Mouse (Mus musculus): ENCODE data around the gene Basp1. TPM values are rescaled to one million over a fixed set of nuclear protein-coding genes. Genes with fewer than 3 reads are reported as not detected.
A peak's percentile ranks its signal among the peaks of the same experiment; 100 is the strongest.

Gene Basp1
- polyA plus RNA-seq, 1 experiment from 2014 or later = 57.0 TPM

GRCm38 (mm10) chr15:25392525-25393099 lies 21.0 kb downstream of the Basp1 start:
- Histone ChIP-seq H3K4me1 (ENCODE audit: control insufficient read depth, insufficient read depth, low read length) (peaks cover 11% of the 10 kb centered on the region; the same call in 1 of the 2 replicates), H3K4me2 (ENCODE audit: low read depth, low read length) (no peak overlapping the region), H3K9me3 (ENCODE audit: control insufficient read depth, low read length) (no peaks in the 10 kb centered on the region), H3K27me3 (replicated peaks; ENCODE audit: control insufficient read depth, insufficient read depth, low read length) (no peaks in the 10 kb centered on the region), H3K27ac (replicated peaks; ENCODE audit: low read depth, low read length) (no peak overlapping the region), H3K4me3 (ENCODE audit: low read depth, low read length) (no peak overlapping the region), H3K36me3 (ENCODE audit: control insufficient read depth, insufficient read depth, low read length) (peaks cover 17% of the 10 kb centered on the region; the same call in 1 of the 2 replicates), H3K9ac (ENCODE audit: low read depth, low read length) (no peak overlapping the region)
- DNase-seq (ENCODE audit: low spot score) = no peak
- WGBS = 62% methylated on average over 4 of the region's 4 CpGs
- no peak for ATAC-seq (ENCODE audit: low read depth)

GRCm38 (mm10) chr15:25391210-25391609 lies 22.4 kb downstream of the Basp1 start:
- no peak overlapping the region for H3K9ac ChIP-seq (ENCODE audit: low read depth, low read length)
- no peaks in the 10 kb centered on the region for H3K9me3 ChIP-seq (ENCODE audit: control insufficient read depth, low read length)
- H3K4me1 ChIP-seq (ENCODE audit: control insufficient read depth, insufficient read depth, low read length) = peaks cover 9% of the 10 kb centered on the region; the same call in 1 of the 2 replicates
- H3K36me3 ChIP-seq (ENCODE audit: control insufficient read depth, insufficient read depth, low read length) = peaks cover 22% of the 10 kb centered on the region
- no peaks in the 10 kb centered on the region for H3K27me3 ChIP-seq (replicated peaks; ENCODE audit: control insufficient read depth, insufficient read depth, low read length)
- no peak overlapping the region for H3K4me3 ChIP-seq (ENCODE audit: low read depth, low read length)
- 87% methylated on average over 5 of the region's 5 CpGs for WGBS
- no peak overlapping the region for H3K4me2 ChIP-seq (ENCODE audit: low read depth, low read length)
- DNase-seq (ENCODE audit: low spot score) = no peak
- H3K27ac ChIP-seq (replicated peaks; ENCODE audit: low read depth, low read length) = no peak overlapping the region
- no peak for ATAC-seq (ENCODE audit: low read depth)

GRCm38 (mm10) chr15:25387572-25387971 lies 26.0 kb downstream of the Basp1 start:
- Histone ChIP-seq H3K9me3 (ENCODE audit: control insufficient read depth, low read length) (no peaks in the 10 kb centered on the region), H3K9ac (ENCODE audit: low read depth, low read length) (no peak overlapping the region), H3K4me2 (ENCODE audit: low read depth, low read length) (no peak overlapping the region), H3K4me3 (ENCODE audit: low read depth, low read length) (no peak overlapping the region), H3K36me3 (ENCODE audit: control insufficient read depth, insufficient read depth, low read length) (peaks cover 37% of the 10 kb centered on the region), H3K27me3 (replicated peaks; ENCODE audit: control insufficient read depth, insufficient read depth, low read length) (no peaks in the 10 kb centered on the region), H3K4me1 (ENCODE audit: control insufficient read depth, insufficient read depth, low read length) (peaks cover under 1% of the 10 kb centered on the region; the same call in 1 of the 2 replicates), H3K27ac (replicated peaks; ENCODE audit: low read depth, low read length) (no peak overlapping the region)
- DNase-seq (ENCODE audit: low spot score) (no peak), ATAC-seq (ENCODE audit: low read depth) (peak; percentile 10; the same call in 1 of the 2 replicates)
- WGBS = 74% methylated on average over 6 of the region's 6 CpGs

- WGBS = 83% methylated on average over 5 of the region's 5 CpGs
- Histone ChIP-seq H3K4me1 (ENCODE audit: control insufficient read depth, insufficient read depth, low read length) (no peaks in the 10 kb centered on the region), H3K27ac (replicated peaks; ENCODE audit: low read depth, low read length) (no peak overlapping the region)
These were observed 33.5 kb downstream of the Basp1 start for GRCm38 (mm10) chr15:25380051-25380450.

GRCm38 (mm10) chr15:25378707-25379106 lies 34.9 kb downstream of the Basp1 start:
- no peak overlapping the region for H3K9ac ChIP-seq (ENCODE audit: low read depth, low read length)
- 0 out of 2 replicates have a peak, but pooled peaks cover 3% of the 10 kb centered on the region for H3K4me1 ChIP-seq (ENCODE audit: control insufficient read depth, insufficient read depth, low read length)
- WGBS = 87% methylated on average over 8 of the region's 8 CpGs
- no peaks in the 10 kb centered on the region for H3K27me3 ChIP-seq (replicated peaks; ENCODE audit: control insufficient read depth, insufficient read depth, low read length)
- peaks cover 24% of the 10 kb centered on the region for H3K36me3 ChIP-seq (ENCODE audit: control insufficient read depth, insufficient read depth, low read length)
- DNase-seq (ENCODE audit: low spot score) (no peak), ATAC-seq (ENCODE audit: low read depth) (no peak)
- H3K4me2 ChIP-seq (ENCODE audit: low read depth, low read length) = no peak overlapping the region
- H3K4me3 ChIP-seq (ENCODE audit: low read depth, low read length) = no peak overlapping the region
- no peaks in the 10 kb centered on the region for H3K9me3 ChIP-seq (ENCODE audit: control insufficient read depth, low read length)
- H3K27ac ChIP-seq (replicated peaks; ENCODE audit: low read depth, low read length) = no peak overlapping the region

More at GRCm38 (mm10) chr15:25380051-25380450, 33.5 kb downstream of the Basp1 start:
- Histone ChIP-seq H3K4me3 (ENCODE audit: low read depth, low read length) (no peak overlapping the region), H3K9me3 (ENCODE audit: control insufficient read depth, low read length) (no peaks in the 10 kb centered on the region), H3K27me3 (replicated peaks; ENCODE audit: control insufficient read depth, insufficient read depth, low read length) (no peaks in the 10 kb centered on the region), H3K36me3 (ENCODE audit: control insufficient read depth, insufficient read depth, low read length) (peaks cover 27% of the 10 kb centered on the region), H3K9ac (ENCODE audit: low read depth, low read length) (no peak overlapping the region), H3K4me2 (ENCODE audit: low read depth, low read length) (no peak overlapping the region)
- no peak for ATAC-seq (ENCODE audit: low read depth)
- no peak for DNase-seq (ENCODE audit: low spot score)

- no peaks in the 10 kb centered on the region for H3K9me3 ChIP-seq (ENCODE audit: control insufficient read depth, low read length)
- H3K27ac ChIP-seq (replicated peaks; ENCODE audit: low read depth, low read length) = no peak overlapping the region
- H3K36me3 ChIP-seq (ENCODE audit: control insufficient read depth, insufficient read depth, low read length) = peaks cover 8% of the 10 kb centered on the region; the same call in 1 of the 2 replicates
- no peak overlapping the region for H3K4me3 ChIP-seq (ENCODE audit: low read depth, low read length)
- H3K27me3 ChIP-seq (replicated peaks; ENCODE audit: control insufficient read depth, insufficient read depth, low read length) = no peaks in the 10 kb centered on the region
- H3K4me1 ChIP-seq (ENCODE audit: control insufficient read depth, insufficient read depth, low read length) = peaks cover 8% of the 10 kb centered on the region; the same call in 1 of the 2 replicates
- no peak overlapping the region for H3K9ac ChIP-seq (ENCODE audit: low read depth, low read length)
- no peak for DNase-seq (ENCODE audit: low spot score)
- H3K4me2 ChIP-seq (ENCODE audit: low read depth, low read length) = no peak overlapping the region
- 51% methylated on average over 3 of the region's 3 CpGs for WGBS
- ATAC-seq (ENCODE audit: low read depth) = peak; percentile 27; the same call in 1 of the 2 replicates
These were observed 36.6 kb downstream of the Basp1 start for GRCm38 (mm10) chr15:25376914-25377313.

GRCm38 (mm10) chr15:25373486-25373885 lies 40.1 kb downstream of the Basp1 start:
- no peak for ATAC-seq (ENCODE audit: low read depth)
- Histone ChIP-seq H3K4me2 (ENCODE audit: low read depth, low read length) (no peak overlapping the region), H3K27me3 (replicated peaks; ENCODE audit: control insufficient read depth, insufficient read depth, low read length) (no peaks in the 10 kb centered on the region), H3K9me3 (ENCODE audit: control insufficient read depth, low read length) (no peaks in the 10 kb centered on the region), H3K4me3 (ENCODE audit: low read depth, low read length) (no peak overlapping the region), H3K9ac (ENCODE audit: low read depth, low read length) (no peak overlapping the region), H3K4me1 (ENCODE audit: control insufficient read depth, insufficient read depth, low read length) (peaks cover 16% of the 10 kb centered on the region; the same call in 1 of the 2 replicates), H3K36me3 (ENCODE audit: control insufficient read depth, insufficient read depth, low read length) (0 out of 2 replicates have a peak, but pooled peaks cover 3% of the 10 kb centered on the region), H3K27ac (replicated peaks; ENCODE audit: low read depth, low read length) (no peak overlapping the region)
- WGBS = 69% methylated on average over 3 of the region's 3 CpGs
- DNase-seq (ENCODE audit: low spot score) = no peak

- H3K4me1 ChIP-seq (ENCODE audit: control insufficient read depth, insufficient read depth, low read length) = peaks cover 19% of the 10 kb centered on the region; the same call in 1 of the 2 replicates
- ATAC-seq (ENCODE audit: low read depth) = no peak
These were observed 44.0 kb downstream of the Basp1 start for GRCm38 (mm10) chr15:25369522-25369921.

GRCm38 (mm10) chr15:25365503-25365902 lies 48.1 kb downstream of the Basp1 start:
- no peaks in the 10 kb centered on the region for H3K27me3 ChIP-seq (replicated peaks; ENCODE audit: control insufficient read depth, insufficient read depth, low read length)
- DNase-seq (ENCODE audit: low spot score) (no peak), ATAC-seq (ENCODE audit: low read depth) (no peak)
- H3K4me1 ChIP-seq (ENCODE audit: control insufficient read depth, insufficient read depth, low read length) = peaks cover 20% of the 10 kb centered on the region; the same call in 1 of the 2 replicates
- 41% methylated on average over 5 of the region's 5 CpGs for WGBS
- H3K9me3 ChIP-seq (ENCODE audit: control insufficient read depth, low read length) = no peaks in the 10 kb centered on the region
- no peak overlapping the region for H3K4me2 ChIP-seq (ENCODE audit: low read depth, low read length)
- H3K27ac ChIP-seq (replicated peaks; ENCODE audit: low read depth, low read length) = no peak overlapping the region
- no peak overlapping the region for H3K9ac ChIP-seq (ENCODE audit: low read depth, low read length)
- H3K4me3 ChIP-seq (ENCODE audit: low read depth, low read length) = no peak overlapping the region
- H3K36me3 ChIP-seq (ENCODE audit: control insufficient read depth, insufficient read depth, low read length) = peaks cover 16% of the 10 kb centered on the region

More at GRCm38 (mm10) chr15:25369522-25369921, 44.0 kb downstream of the Basp1 start:
- Histone ChIP-seq H3K4me3 (ENCODE audit: low read depth, low read length) (no peak overlapping the region), H3K27ac (replicated peaks; ENCODE audit: low read depth, low read length) (no peak overlapping the region), H3K4me2 (ENCODE audit: low read depth, low read length) (no peak overlapping the region), H3K9ac (ENCODE audit: low read depth, low read length) (no peak overlapping the region), H3K9me3 (ENCODE audit: control insufficient read depth, low read length) (no peaks in the 10 kb centered on the region), H3K27me3 (replicated peaks; ENCODE audit: control insufficient read depth, insufficient read depth, low read length) (no peaks in the 10 kb centered on the region), H3K36me3 (ENCODE audit: control insufficient read depth, insufficient read depth, low read length) (no peaks in the 10 kb centered on the region)
- DNase-seq (ENCODE audit: low spot score) = no peak
- WGBS = 64% methylated on average over 7 of the region's 7 CpGs
